Mouse (Mus musculus): ENCODE data around the gene Scgn. TPM values are rescaled to one million over a fixed set of nuclear protein-coding genes. Genes with fewer than 3 reads are reported as not detected.

Scgn gene
- polyA plus RNA-seq, 1 experiment from 2014 or later, result 0.32 TPM

DNA sequence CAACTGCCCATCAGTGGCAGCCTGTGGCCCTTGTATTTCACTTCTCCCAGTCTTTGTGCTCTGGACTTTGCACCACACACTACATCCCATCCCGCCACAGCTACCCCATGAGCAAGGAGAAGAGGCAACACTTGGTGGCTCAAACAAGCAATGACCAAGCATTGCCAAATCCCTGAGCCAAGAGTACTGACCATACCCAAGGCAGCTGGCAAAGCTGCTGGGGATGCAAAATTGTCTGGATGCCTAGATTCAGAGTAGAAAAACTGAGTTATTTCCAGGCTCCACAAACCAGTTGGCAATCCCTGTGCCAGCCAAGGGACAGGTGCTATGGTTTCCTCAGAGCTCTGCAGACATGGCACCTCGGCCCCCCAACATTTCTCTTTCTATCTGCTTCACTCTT is 10.1 kb upstream of the Scgn start:
- Histone ChIP-seq H3K4me2 (ENCODE audit: low read depth, low read length) (no peak overlapping the region), H3K27ac (replicated peaks; ENCODE audit: low read depth, low read length) (no peak overlapping the region), H3K36me3 (ENCODE audit: control insufficient read depth, insufficient read depth, low read length) (no peaks in the 10 kb centered on the region), H3K4me1 (ENCODE audit: control insufficient read depth, insufficient read depth, low read length) (no peaks in the 10 kb centered on the region), H3K9me3 (ENCODE audit: control insufficient read depth, low read length) (no peaks in the 10 kb centered on the region), H3K4me3 (ENCODE audit: low read depth, low read length) (no peak overlapping the region), H3K9ac (ENCODE audit: low read depth, low read length) (no peak overlapping the region), H3K27me3 (replicated peaks; ENCODE audit: control insufficient read depth, insufficient read depth, low read length) (no peaks in the 10 kb centered on the region)
- no peak for ATAC-seq (ENCODE audit: low read depth)
- 93% methylated on average over 2 of the region's 2 CpGs for WGBS
- no peak for DNase-seq (ENCODE audit: low spot score)

DNA sequence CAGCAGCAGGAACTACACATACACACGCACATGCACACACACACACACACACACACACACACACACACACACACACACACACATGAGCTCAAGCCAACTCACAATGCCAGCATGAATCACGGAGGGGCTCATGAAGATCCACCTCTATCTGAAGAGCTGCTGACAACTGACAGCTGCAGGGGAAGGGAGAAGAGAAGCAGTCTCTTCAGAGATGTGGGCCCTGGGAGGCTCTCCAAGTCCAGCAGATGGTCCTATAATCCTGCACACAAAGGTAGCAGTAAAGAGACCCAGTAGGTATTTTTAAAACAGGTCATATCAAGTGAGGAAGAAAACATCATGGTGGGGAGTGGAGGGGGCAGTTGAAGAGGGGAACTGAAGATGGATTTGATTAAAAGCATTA is 7.8 kb upstream of the Scgn start:
- Histone ChIP-seq H3K4me1 (ENCODE audit: control insufficient read depth, insufficient read depth, low read length) (no peaks in the 10 kb centered on the region), H3K9ac (ENCODE audit: low read depth, low read length) (no peak overlapping the region), H3K27me3 (replicated peaks; ENCODE audit: control insufficient read depth, insufficient read depth, low read length) (peaks cover 5% of the 10 kb centered on the region; the same call in 1 of the 2 replicates), H3K4me3 (ENCODE audit: low read depth, low read length) (no peak overlapping the region), H3K27ac (replicated peaks; ENCODE audit: low read depth, low read length) (no peak overlapping the region), H3K4me2 (ENCODE audit: low read depth, low read length) (no peak overlapping the region), H3K9me3 (ENCODE audit: control insufficient read depth, low read length) (no peaks in the 10 kb centered on the region), H3K36me3 (ENCODE audit: control insufficient read depth, insufficient read depth, low read length) (no peaks in the 10 kb centered on the region)
- 75% methylated on average over 1 of the region's 2 CpGs for WGBS
- ATAC-seq (ENCODE audit: low read depth) (no peak), DNase-seq (ENCODE audit: low spot score) (no peak)

- ATAC-seq (ENCODE audit: low read depth) (no peak), DNase-seq (ENCODE audit: low spot score) (no peak)
- 59% methylated on average over 3 of the region's 3 CpGs for WGBS
- Histone ChIP-seq H3K27me3 (replicated peaks; ENCODE audit: control insufficient read depth, insufficient read depth, low read length) (peaks cover 27% of the 10 kb centered on the region), H3K27ac (replicated peaks; ENCODE audit: low read depth, low read length) (no peak overlapping the region), H3K4me2 (ENCODE audit: low read depth, low read length) (no peak overlapping the region), H3K4me1 (ENCODE audit: control insufficient read depth, insufficient read depth, low read length) (no peaks in the 10 kb centered on the region), H3K9ac (ENCODE audit: low read depth, low read length) (no peak overlapping the region), H3K4me3 (ENCODE audit: low read depth, low read length) (no peak overlapping the region), H3K36me3 (ENCODE audit: control insufficient read depth, insufficient read depth, low read length) (no peaks in the 10 kb centered on the region), H3K9me3 (ENCODE audit: control insufficient read depth, low read length) (no peaks in the 10 kb centered on the region)
Measured at GRCm38 (mm10) chr13:23994756-23995155, 3.7 kb upstream of the Scgn start.

DNA sequence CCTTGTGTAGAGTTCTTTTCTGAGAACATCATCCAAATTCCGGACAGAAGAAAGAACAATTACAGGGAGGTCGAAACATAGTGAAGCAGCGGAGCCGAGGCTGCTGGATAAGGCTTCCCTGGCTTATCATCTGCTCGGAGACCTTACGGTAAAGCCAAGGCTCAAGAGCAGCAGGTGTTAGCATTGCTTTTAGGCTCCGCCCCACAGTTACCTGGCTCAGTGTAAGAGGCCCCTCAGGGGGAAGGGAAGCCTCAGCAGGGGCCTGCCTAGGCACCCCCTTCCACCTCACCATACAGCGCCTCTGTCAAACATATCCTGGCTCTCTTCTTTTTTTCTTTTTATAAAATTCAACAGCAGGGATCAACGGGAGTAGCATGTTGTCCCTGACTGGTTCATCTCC is 3.0 kb upstream of the Scgn start:
- no peaks in the 10 kb centered on the region for H3K36me3 ChIP-seq (ENCODE audit: control insufficient read depth, insufficient read depth, low read length)
- H3K27ac ChIP-seq (replicated peaks; ENCODE audit: low read depth, low read length), result no peak overlapping the region
- H3K4me2 ChIP-seq (ENCODE audit: low read depth, low read length), result no peak overlapping the region
- no peaks in the 10 kb centered on the region for H3K4me1 ChIP-seq (ENCODE audit: control insufficient read depth, insufficient read depth, low read length)
- H3K9me3 ChIP-seq (ENCODE audit: control insufficient read depth, low read length), result no peaks in the 10 kb centered on the region
- 19% methylated on average over 8 of the region's 9 CpGs for WGBS
- ATAC-seq (ENCODE audit: low read depth), result peak; percentile 57; the same call in 1 of the 2 replicates
- no peak overlapping the region for H3K9ac ChIP-seq (ENCODE audit: low read depth, low read length)
- DNase-seq (ENCODE audit: low spot score), result peak; percentile 35
- H3K27me3 ChIP-seq (replicated peaks; ENCODE audit: control insufficient read depth, insufficient read depth, low read length), result peaks cover 27% of the 10 kb centered on the region
- no peak overlapping the region for H3K4me3 ChIP-seq (ENCODE audit: low read depth, low read length)

GRCm38 (mm10) chr13:23990451-23990850 is 563 bp downstream of the Scgn start:
- Histone ChIP-seq H3K9me3 (ENCODE audit: control insufficient read depth, low read length) (no peaks in the 10 kb centered on the region), H3K4me2 (ENCODE audit: low read depth, low read length) (no peak overlapping the region), H3K9ac (ENCODE audit: low read depth, low read length) (no peak overlapping the region), H3K27me3 (replicated peaks; ENCODE audit: control insufficient read depth, insufficient read depth, low read length) (peaks cover 27% of the 10 kb centered on the region), H3K36me3 (ENCODE audit: control insufficient read depth, insufficient read depth, low read length) (no peaks in the 10 kb centered on the region), H3K4me3 (ENCODE audit: low read depth, low read length) (no peak overlapping the region), H3K27ac (replicated peaks; ENCODE audit: low read depth, low read length) (no peak overlapping the region), H3K4me1 (ENCODE audit: control insufficient read depth, insufficient read depth, low read length) (no peaks in the 10 kb centered on the region)
- 30% methylated on average over 5 of the region's 5 CpGs for WGBS
- no peak for DNase-seq (ENCODE audit: low spot score)
- no peak for ATAC-seq (ENCODE audit: low read depth)

DNA sequence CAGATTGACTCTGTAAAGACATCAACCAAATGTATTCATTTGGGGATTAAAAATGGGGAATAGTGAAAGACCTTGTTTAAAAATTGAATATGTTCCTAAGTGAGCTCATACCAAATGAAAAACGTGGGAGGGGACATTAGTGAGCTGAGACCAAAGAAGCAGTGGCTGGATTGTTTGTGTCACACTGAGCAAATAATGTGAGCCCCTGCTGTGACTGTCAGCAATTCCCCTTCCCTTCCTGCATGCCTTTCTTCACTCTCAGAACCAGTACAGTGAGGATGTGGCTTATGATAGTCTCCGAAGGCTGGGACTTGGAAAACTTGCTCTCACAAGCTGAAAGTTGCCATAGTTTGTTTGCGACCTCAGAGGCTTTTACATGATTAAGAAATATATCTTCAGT is 5.9 kb downstream of the Scgn start:
- Histone ChIP-seq H3K4me3 (ENCODE audit: low read depth, low read length) (no peak overlapping the region), H3K9me3 (ENCODE audit: control insufficient read depth, low read length) (no peaks in the 10 kb centered on the region), H3K4me1 (ENCODE audit: control insufficient read depth, insufficient read depth, low read length) (no peaks in the 10 kb centered on the region), H3K9ac (ENCODE audit: low read depth, low read length) (no peak overlapping the region), H3K27ac (replicated peaks; ENCODE audit: low read depth, low read length) (no peak overlapping the region), H3K4me2 (ENCODE audit: low read depth, low read length) (no peak overlapping the region), H3K36me3 (ENCODE audit: control insufficient read depth, insufficient read depth, low read length) (no peaks in the 10 kb centered on the region), H3K27me3 (replicated peaks; ENCODE audit: control insufficient read depth, insufficient read depth, low read length) (no peaks in the 10 kb centered on the region; the same call in 1 of the 2 replicates)
- no peak for DNase-seq (ENCODE audit: low spot score)
- WGBS, result 36% methylated on average over 3 of the region's 3 CpGs
- no peak for ATAC-seq (ENCODE audit: low read depth)

DNA sequence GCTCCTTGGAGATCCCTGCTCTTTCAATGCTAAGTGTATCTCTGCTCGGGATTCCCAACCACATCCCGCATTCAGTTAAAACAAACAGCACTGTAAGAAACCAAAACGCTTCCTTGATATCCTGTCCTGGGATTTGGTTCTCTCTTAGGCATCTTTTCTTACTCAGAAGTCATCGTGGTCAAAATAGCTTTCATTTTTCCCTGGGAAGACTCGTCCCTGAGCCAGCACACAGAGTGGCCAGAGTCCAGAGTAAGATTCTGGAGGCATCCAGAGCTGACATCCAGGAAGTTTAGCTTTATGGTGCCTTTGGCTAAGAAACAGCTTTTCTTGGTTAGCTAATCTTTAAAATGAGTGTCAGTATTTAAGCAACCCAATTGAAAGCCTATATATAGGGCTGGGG is 18.7 kb downstream of the Scgn start:
- DNase-seq (ENCODE audit: low spot score), result peak; percentile 12
- H3K9ac ChIP-seq (ENCODE audit: low read depth, low read length), result no peak overlapping the region
- WGBS, result 48% methylated on average over 5 of the region's 5 CpGs
- no peak overlapping the region for H3K4me2 ChIP-seq (ENCODE audit: low read depth, low read length)
- H3K4me3 ChIP-seq (ENCODE audit: low read depth, low read length), result no peak overlapping the region
- no peaks in the 10 kb centered on the region for H3K27me3 ChIP-seq (replicated peaks; ENCODE audit: control insufficient read depth, insufficient read depth, low read length)
- no peaks in the 10 kb centered on the region for H3K36me3 ChIP-seq (ENCODE audit: control insufficient read depth, insufficient read depth, low read length)
- no peak overlapping the region for H3K27ac ChIP-seq (replicated peaks; ENCODE audit: low read depth, low read length)
- ATAC-seq (ENCODE audit: low read depth), result no peak
- H3K9me3 ChIP-seq (ENCODE audit: control insufficient read depth, low read length), result no peaks in the 10 kb centered on the region
- H3K4me1 ChIP-seq (ENCODE audit: control insufficient read depth, insufficient read depth, low read length), result no peaks in the 10 kb centered on the region

DNA sequence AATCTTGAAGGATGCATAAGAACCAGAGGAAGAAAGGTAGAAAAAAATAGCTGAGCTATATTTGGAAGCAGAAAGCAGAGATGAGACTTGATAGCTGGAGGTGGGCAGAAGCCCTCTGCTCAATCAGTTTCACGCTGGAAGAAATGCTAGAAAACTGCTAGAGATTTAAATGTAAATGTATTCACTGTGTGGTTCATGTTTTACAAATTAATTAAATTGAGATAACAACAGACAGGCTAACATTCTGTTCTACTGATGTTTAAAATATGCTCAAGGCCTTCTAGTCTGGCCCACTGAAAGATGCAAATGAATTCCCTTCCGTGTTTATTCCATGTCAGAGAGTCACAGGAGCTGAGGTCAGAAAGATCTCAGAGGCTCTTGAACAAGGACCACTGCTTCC is 19.1 kb downstream of the Scgn start:
- WGBS, result 59% methylated on average over 2 of the region's 2 CpGs
- no peaks in the 10 kb centered on the region for H3K27me3 ChIP-seq (replicated peaks; ENCODE audit: control insufficient read depth, insufficient read depth, low read length)
- H3K36me3 ChIP-seq (ENCODE audit: control insufficient read depth, insufficient read depth, low read length), result no peaks in the 10 kb centered on the region
- no peaks in the 10 kb centered on the region for H3K9me3 ChIP-seq (ENCODE audit: control insufficient read depth, low read length)
- no peak overlapping the region for H3K27ac ChIP-seq (replicated peaks; ENCODE audit: low read depth, low read length)
- no peak for ATAC-seq (ENCODE audit: low read depth)
- no peak for DNase-seq (ENCODE audit: low spot score)
- H3K4me3 ChIP-seq (ENCODE audit: low read depth, low read length), result no peak overlapping the region
- no peak overlapping the region for H3K9ac ChIP-seq (ENCODE audit: low read depth, low read length)
- H3K4me1 ChIP-seq (ENCODE audit: control insufficient read depth, insufficient read depth, low read length), result no peaks in the 10 kb centered on the region
- no peak overlapping the region for H3K4me2 ChIP-seq (ENCODE audit: low read depth, low read length)

DNA sequence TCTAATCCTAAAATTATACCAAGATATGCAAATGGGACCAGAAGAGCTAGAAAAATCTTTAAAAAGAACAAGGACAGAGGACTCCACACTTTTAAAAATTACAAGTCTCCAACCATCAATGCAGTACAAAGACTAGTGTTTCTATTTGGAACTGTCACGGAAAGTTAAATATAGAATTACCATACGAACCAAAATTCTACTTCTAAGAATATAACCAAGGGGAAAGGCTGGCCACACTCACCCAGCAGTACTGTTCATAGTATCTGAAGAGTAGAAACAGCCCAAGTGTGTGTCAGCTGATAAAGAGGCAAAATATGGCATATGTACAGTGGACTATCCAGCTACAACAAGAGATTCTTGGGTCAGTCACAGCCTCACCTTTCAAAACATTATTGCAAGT is 26.1 kb downstream of the Scgn start:
- ATAC-seq (ENCODE audit: low read depth) (no peak), DNase-seq (ENCODE audit: low spot score) (no peak)
- Histone ChIP-seq H3K27me3 (replicated peaks; ENCODE audit: control insufficient read depth, insufficient read depth, low read length) (no peaks in the 10 kb centered on the region), H3K4me3 (ENCODE audit: low read depth, low read length) (no peak overlapping the region), H3K4me1 (ENCODE audit: control insufficient read depth, insufficient read depth, low read length) (no peaks in the 10 kb centered on the region), H3K9me3 (ENCODE audit: control insufficient read depth, low read length) (no peaks in the 10 kb centered on the region), H3K4me2 (ENCODE audit: low read depth, low read length) (no peak overlapping the region), H3K36me3 (ENCODE audit: control insufficient read depth, insufficient read depth, low read length) (no peaks in the 10 kb centered on the region), H3K9ac (ENCODE audit: low read depth, low read length) (no peak overlapping the region), H3K27ac (replicated peaks; ENCODE audit: low read depth, low read length) (no peak overlapping the region)
- WGBS, result 80% methylated on average over 2 of the region's 2 CpGs
